Mouse (Mus musculus): ENCODE measurements around the gene Tlr12.
"Not testable (repeated sequence)": the region's sequence is repeated elsewhere in the genome, so short reads cannot be mapped to it uniquely, and the experiment has no call there.

The Tlr12 gene

GRCm38 (mm10) chr4:128618963-128619362 is 544 bp upstream of the Tlr12 start:
- DNase-seq (ENCODE audit: low spot score), result no peak

- DNase-seq (ENCODE audit: low spot score), result no peak
These were observed 877 bp downstream of the Tlr12 start for GRCm38 (mm10) chr4:128617363-128618120.

GRCm38 (mm10) chr4:128615761-128616160 is 2.7 kb downstream of the Tlr12 start:
- DNase-seq (ENCODE audit: low spot score), result no peak

GRCm38 (mm10) chr4:128613326-128613725 is 5.1 kb downstream of the Tlr12 start:
- DNase-seq (ENCODE audit: low spot score), result peak; percentile 42

GRCm38 (mm10) chr4:128611726-128612125 is 6.7 kb downstream of the Tlr12 start:
- not testable (repeated sequence) for DNase-seq (ENCODE audit: low spot score)

- no peak for DNase-seq (ENCODE audit: low spot score)
These were observed 7.7 kb downstream of the Tlr12 start for GRCm38 (mm10) chr4:128610706-128611105.

- DNase-seq (ENCODE audit: low spot score), result peak; percentile 99
These were observed 8.5 kb downstream of the Tlr12 start, which contains the start of gene Zscan20 for GRCm38 (mm10) chr4:128609925-128610402. Zscan20 (minus strand) TSS chr4:128610098.

GRCm38 (mm10) chr4:128609276-128609924 is 9.0 kb downstream of the Tlr12 start:
- DNase-seq (ENCODE audit: low spot score), result peak; percentile 40

GRCm38 (mm10) chr4:128607661-128608060 is 10.8 kb downstream of the Tlr12 start:
- DNase-seq (ENCODE audit: low spot score), result no peak

- DNase-seq (ENCODE audit: low spot score), result no peak
These were observed 11.8 kb downstream of the Tlr12 start for GRCm38 (mm10) chr4:128606586-128606985.

GRCm38 (mm10) chr4:128597801-128598560 is 20.4 kb downstream of the Tlr12 start:
- no peak for DNase-seq (ENCODE audit: low spot score)

GRCm38 (mm10) chr4:128594062-128594461 is 24.4 kb downstream of the Tlr12 start:
- DNase-seq (ENCODE audit: low spot score), result no peak

GRCm38 (mm10) chr4:128593286-128593685 is 25.1 kb downstream of the Tlr12 start:
- no peak for DNase-seq (ENCODE audit: low spot score)

GRCm38 (mm10) chr4:128579182-128579581 is 39.2 kb downstream of the Tlr12 start:
- DNase-seq (ENCODE audit: low spot score), result no peak

GRCm38 (mm10) chr4:128575811-128576210 is 42.6 kb downstream of the Tlr12 start:
- no peak for DNase-seq (ENCODE audit: low spot score)

Data from yolk sac, embryonic 10.5 days (tissue).